Mouse (Mus musculus) midbrain, embryonic 15.5 days (tissue): ENCODE measurements at regions not wholly inside any gene's neighbourhood (a gene's known extent, or its start where the extent isn't known, plus 50 kb on each side); places are given as distances from the start of the nearest gene placed in this dataset.

Source experiments
- ATAC-seq: fragments of 200-750 bp; cut with Nextera tagmentation; replicated peaks from 2 replicates; pipeline ENCODE4 v1.8.0; 2017; ENCODE audit warnings: moderate TSS enrichment
- H3K27ac ChIP-seq: fragments of 300-500 bp; sonication (generic); 2 replicates; pipeline ENCODE4 v1.5.1; 2015; ENCODE audit warnings: mild to moderate bottlenecking, inconsistent platforms
- H3K27me3 ChIP-seq: fragments of 300-500 bp; sonication (generic); replicated peaks from 2 replicates; pipeline ENCODE4 v1.6.1; 2015; ENCODE audit warnings: inconsistent platforms
- H3K36me3 ChIP-seq: fragments of 300-500 bp; sonication (generic); replicated peaks from 2 replicates; pipeline ENCODE4 v1.6.1; 2015; ENCODE audit warnings: inconsistent platforms
- H3K4me1 ChIP-seq: fragments of 300-500 bp; sonication (generic); 2 replicates; pipeline ENCODE4 v1.6.1; 2015; ENCODE audit warnings: inconsistent platforms
- H3K4me2 ChIP-seq: fragments of 300-500 bp; sonication (generic); 2 replicates; pipeline ENCODE4 v1.6.1; 2015; ENCODE audit warnings: inconsistent platforms, mild to moderate bottlenecking, moderate library complexity
- H3K4me3 ChIP-seq: fragments of 300-500 bp; sonication (generic); 2 replicates; pipeline ENCODE4 v1.5.1; 2015; ENCODE audit warnings: mild to moderate bottlenecking, inconsistent platforms
- H3K9ac ChIP-seq: fragments of 300-500 bp; sonication (generic); 2 replicates; pipeline ENCODE4 v1.6.1; 2015; ENCODE audit warnings: mild to moderate bottlenecking, inconsistent platforms
- H3K9me3 ChIP-seq: fragments of 300-500 bp; sonication (generic); 2 replicates; pipeline ENCODE4 v1.6.1; 2016; ENCODE audit warnings: inconsistent platforms
- WGBS: fragments of 180-500 bp; shearing (Covaris S2); methylation state at CpG from one replicate; pipeline ENCODE4 v1.1.7; 2015; ENCODE audit warnings: mixed read lengths; 5-methylcytosine and 5-hydroxymethylcytosine counted together

DNA sequence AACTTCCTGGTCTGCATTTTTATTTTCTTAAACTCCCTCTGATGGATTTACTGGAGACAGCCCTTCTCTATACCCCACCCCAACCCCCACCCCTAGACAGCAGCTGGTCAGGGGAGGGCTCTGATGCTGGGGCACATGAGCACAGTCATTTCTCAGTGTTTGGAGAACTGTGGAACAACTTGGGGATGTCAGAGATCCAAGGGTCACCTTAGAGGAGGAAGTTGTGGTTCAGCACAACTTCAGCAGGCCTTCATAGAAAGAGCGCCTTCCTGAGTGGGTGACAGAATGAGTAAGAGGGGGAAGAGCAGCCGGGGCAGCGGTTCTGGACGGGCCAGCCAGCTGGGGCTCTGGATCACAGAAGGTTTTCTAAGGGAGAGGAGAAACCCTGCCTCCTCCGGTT is 298.2 kb upstream of the Stt3b start:
- H3K4me3 ChIP-seq = no peak overlapping the region
- no peaks in the 10 kb centered on the region for H3K27me3 ChIP-seq
- no peak overlapping the region for H3K9ac ChIP-seq
- no peaks in the 10 kb centered on the region for H3K9me3 ChIP-seq
- no peak for ATAC-seq
- WGBS = 90% methylated on average over 5 of the region's 5 CpGs
- no peak overlapping the region for H3K27ac ChIP-seq
- peaks cover 11% of the 10 kb centered on the region for H3K4me1 ChIP-seq
- H3K36me3 ChIP-seq = no peaks in the 10 kb centered on the region
- no peak overlapping the region for H3K4me2 ChIP-seq

DNA sequence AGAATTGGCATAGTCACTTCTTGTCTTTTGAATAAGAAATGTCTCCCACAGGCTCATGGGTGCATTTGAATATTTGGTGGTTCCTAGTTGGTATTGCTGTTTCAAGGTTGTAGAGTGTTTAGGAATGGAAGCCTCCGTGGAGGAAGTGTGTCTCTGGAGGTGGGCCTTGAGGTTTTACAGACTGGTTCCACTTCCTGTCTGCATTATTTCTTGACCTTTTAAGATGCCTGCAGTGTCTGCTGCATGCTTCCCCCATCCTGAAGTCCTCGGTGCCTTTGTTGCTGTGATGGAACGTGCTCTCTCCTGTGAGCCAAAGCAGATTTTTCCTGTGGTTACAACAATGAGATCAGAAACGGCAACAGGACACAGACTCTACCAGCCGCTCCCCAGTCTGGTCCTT is 299.4 kb upstream of the Gadl1 start:
- 85% methylated on average over 5 of the region's 5 CpGs for WGBS
- peaks cover 7% of the 10 kb centered on the region for H3K4me1 ChIP-seq

DNA sequence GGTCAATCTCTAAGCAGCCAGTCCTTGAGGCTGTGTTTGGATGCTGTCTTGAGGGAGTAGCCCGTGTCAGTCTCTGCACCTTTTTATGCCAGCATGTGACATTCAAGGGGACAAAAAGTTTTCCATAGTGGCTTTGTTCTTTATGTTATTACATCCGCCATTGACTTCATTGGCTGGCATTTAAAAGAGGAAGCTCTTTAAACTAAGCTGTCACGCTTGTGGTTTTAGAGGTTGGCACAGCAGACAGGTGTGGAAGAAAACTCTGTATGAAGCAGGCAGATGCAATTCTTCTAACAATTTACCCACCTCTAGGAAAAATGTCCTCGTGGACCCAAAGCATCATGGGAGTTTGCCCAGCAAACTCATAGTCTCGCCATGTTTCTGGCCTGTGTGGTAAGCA is 297.5 kb upstream of the Gadl1 start:
- no peaks in the 10 kb centered on the region for H3K9me3 ChIP-seq
- no peaks in the 10 kb centered on the region for H3K27me3 ChIP-seq
- H3K4me2 ChIP-seq = no peak overlapping the region
- WGBS = 87% methylated on average over 5 of the region's 5 CpGs
- no peaks in the 10 kb centered on the region for H3K4me1 ChIP-seq
- H3K9ac ChIP-seq = no peak overlapping the region
- no peak overlapping the region for H3K4me3 ChIP-seq
- H3K27ac ChIP-seq = no peak overlapping the region
- no peak for ATAC-seq
- H3K36me3 ChIP-seq = no peaks in the 10 kb centered on the region

More for the DNA sequence above, 299.4 kb upstream of the Gadl1 start:
- ATAC-seq = no peak
- no peaks in the 10 kb centered on the region for H3K36me3 ChIP-seq
- H3K4me3 ChIP-seq = no peak overlapping the region
- H3K9ac ChIP-seq = no peak overlapping the region
- no peaks in the 10 kb centered on the region for H3K27me3 ChIP-seq
- no peaks in the 10 kb centered on the region for H3K9me3 ChIP-seq
- no peak overlapping the region for H3K27ac ChIP-seq
- H3K4me2 ChIP-seq = no peak overlapping the region

DNA sequence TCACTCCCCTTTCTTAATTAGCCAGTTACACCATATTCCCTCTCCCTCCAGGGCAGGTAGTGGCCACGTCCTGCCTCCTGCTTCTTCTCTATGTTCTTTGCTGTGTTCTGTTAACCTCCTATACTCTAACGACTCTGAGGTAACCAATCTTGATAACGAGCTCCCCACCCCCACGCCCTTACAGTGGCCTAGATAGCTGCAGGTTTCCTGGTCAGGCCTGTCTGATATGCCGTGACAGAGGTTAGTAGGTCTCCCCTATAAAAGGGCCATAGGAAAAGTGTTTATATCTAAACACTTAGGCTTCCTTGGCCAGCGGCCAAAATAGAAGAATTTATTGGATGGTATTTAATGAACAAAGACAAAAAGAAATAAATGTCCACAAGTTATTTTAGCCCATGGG is 296.3 kb upstream of the Gadl1 start:
- no peak overlapping the region for H3K4me2 ChIP-seq
- H3K27ac ChIP-seq = no peak overlapping the region

DNA sequence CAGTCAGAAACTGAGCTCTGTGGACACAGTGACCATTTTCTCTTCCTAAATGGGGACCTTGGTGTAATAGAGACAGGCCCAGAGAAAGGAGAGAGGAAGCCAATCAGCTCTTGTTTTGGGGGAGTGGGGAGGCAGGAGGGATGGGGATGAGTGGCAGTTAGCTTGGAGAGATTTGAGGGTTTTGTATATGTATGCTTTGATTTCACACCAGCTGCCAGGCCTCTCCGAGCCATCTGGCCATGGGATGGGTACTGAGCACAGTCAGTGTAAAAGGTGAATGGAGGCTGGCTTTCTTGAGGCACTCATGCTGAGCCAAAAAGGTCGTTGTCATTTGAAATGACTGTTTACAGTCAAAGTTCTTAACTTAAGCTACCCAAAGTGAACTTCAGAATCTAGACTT is 295.2 kb upstream of the Gadl1 start:
- H3K4me1 ChIP-seq = no peaks in the 10 kb centered on the region
- H3K27ac ChIP-seq = no peak overlapping the region
- no peak for ATAC-seq
- no peaks in the 10 kb centered on the region for H3K9me3 ChIP-seq
- H3K4me2 ChIP-seq = no peak overlapping the region
- H3K4me3 ChIP-seq = no peak overlapping the region
- H3K9ac ChIP-seq = no peak overlapping the region
- H3K36me3 ChIP-seq = no peaks in the 10 kb centered on the region
- 63% methylated on average over 2 of the region's 2 CpGs for WGBS
- no peaks in the 10 kb centered on the region for H3K27me3 ChIP-seq

More for the DNA sequence above, 296.3 kb upstream of the Gadl1 start:
- Histone ChIP-seq H3K4me3 (no peak overlapping the region), H3K9ac (no peak overlapping the region), H3K9me3 (no peaks in the 10 kb centered on the region), H3K27me3 (no peaks in the 10 kb centered on the region), H3K4me1 (no peaks in the 10 kb centered on the region), H3K36me3 (no peaks in the 10 kb centered on the region)
- ATAC-seq = no peak
- WGBS = 77% methylated on average over 6 of the region's 6 CpGs

DNA sequence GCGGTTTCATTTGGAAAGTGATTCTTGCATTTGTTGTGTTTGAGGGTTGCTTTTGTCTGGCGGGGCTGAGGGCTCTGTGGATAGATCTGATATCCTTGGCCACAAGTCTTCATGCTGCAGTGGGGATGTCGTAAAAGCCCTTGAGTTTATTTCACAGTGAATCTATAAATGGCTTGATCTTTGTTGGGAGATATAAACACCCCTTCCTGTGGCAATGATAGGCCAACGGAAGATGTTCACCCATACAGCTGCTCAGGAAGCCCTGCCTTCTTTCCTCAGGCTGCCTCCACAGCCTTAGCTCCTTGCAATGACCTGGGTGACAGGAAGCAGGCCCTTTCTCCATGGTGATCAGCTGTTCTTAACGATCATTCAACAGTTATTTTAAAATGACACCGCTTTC is 291.3 kb upstream of the Gadl1 start:
- Histone ChIP-seq H3K4me3 (no peak overlapping the region), H3K36me3 (no peaks in the 10 kb centered on the region), H3K9ac (no peak overlapping the region), H3K27me3 (no peaks in the 10 kb centered on the region), H3K4me2 (no peak overlapping the region), H3K4me1 (no peaks in the 10 kb centered on the region), H3K27ac (no peak overlapping the region), H3K9me3 (no peaks in the 10 kb centered on the region)
- 77% methylated on average over 6 of the region's 6 CpGs for WGBS
- ATAC-seq = no peak

DNA sequence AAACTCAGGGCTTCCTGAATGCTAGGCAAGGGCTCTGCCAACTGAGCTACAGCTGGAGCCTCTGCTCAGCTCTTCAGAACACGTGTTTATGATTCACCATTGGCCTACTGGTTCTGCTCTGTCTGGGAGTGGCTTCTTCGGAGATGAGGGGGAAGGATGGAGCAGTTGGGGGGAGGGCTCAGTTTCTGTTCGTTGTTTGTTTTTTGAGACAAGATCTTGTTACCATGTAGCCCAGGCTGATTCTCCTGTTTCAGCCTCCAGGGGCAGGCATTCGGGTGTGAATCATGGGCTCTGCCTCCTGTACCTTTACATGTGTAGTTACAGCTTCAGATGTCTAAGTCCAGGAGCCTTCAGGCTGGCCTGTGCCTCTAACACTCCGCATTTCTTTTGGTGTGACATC is 285.3 kb upstream of the Gadl1 start:
- Histone ChIP-seq H3K4me1 (no peaks in the 10 kb centered on the region), H3K27me3 (no peaks in the 10 kb centered on the region), H3K4me3 (no peak overlapping the region), H3K9me3 (no peaks in the 10 kb centered on the region), H3K9ac (no peak overlapping the region), H3K36me3 (no peaks in the 10 kb centered on the region), H3K4me2 (no peak overlapping the region), H3K27ac (no peak overlapping the region)
- WGBS = 69% methylated on average over 5 of the region's 5 CpGs
- no peak for ATAC-seq

DNA sequence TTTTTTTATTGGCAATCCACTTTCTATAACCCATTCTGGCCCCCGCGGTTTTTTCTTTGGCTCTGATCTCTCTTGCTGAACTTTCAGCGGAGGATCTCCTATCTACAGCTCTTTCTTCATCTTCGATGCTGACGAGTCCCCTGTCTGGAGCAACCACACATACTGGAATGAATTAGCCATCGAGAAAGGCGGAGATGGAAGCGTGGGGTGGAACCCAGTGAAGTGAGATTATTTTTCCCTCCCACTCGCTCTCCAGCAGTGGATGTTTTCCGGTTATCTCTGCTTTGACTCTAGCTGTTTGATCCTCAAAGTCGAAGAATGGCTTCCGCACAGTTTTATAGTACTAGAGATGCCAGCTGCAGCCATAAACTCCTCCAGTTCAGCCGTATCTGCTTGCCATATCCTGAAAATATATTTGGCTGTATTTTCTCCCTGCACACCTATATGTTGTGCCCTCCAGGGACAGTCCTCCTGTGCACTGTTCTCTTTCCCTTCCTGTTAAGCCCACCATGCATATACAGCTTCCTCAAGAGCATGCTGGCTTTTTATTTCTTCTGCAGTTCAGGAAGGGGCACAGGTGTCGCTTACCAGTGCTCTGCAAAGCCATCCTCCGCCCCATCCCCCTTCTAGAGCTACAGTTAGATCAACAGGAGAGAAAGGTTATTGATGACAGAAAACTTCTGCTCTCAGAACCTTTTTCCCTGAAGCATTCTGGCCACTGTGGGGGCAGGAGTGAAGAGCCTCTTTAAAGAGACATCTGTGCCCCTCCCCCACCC is 284.3 kb upstream of the Gadl1 start:
- 80% methylated on average over 15 of the region's 15 CpGs for WGBS

DNA sequence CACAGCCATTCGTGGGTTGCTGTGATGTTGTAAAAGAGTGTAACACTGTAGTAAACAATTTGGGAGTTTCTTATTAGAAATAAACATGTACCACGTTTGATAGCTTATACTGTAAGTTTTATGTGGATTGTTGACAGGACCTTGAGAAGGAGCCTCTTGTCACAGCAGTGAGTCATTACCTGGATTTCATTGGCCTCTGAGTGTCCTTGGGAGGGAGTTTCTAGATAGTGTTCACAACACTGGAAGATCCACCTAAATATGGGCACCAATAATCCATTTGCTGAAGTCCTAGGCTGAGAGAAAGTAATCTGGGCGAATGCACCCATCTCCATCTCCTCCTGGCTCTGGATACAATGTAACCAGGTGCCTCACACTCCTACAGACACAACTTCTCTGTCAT is 281.7 kb upstream of the Gadl1 start:
- Histone ChIP-seq H3K9ac (no peak overlapping the region), H3K4me1 (no peaks in the 10 kb centered on the region), H3K36me3 (no peaks in the 10 kb centered on the region), H3K4me2 (no peak overlapping the region), H3K27me3 (no peaks in the 10 kb centered on the region), H3K4me3 (no peak overlapping the region), H3K27ac (no peak overlapping the region), H3K9me3 (no peaks in the 10 kb centered on the region)
- ATAC-seq = no peak
- 84% methylated on average over 3 of the region's 3 CpGs for WGBS

More for the DNA sequence above, 284.3 kb upstream of the Gadl1 start:
- Histone ChIP-seq H3K36me3 (no peaks in the 10 kb centered on the region), H3K9me3 (no peaks in the 10 kb centered on the region), H3K9ac (no peak overlapping the region), H3K27me3 (no peaks in the 10 kb centered on the region), H3K4me1 (no peaks in the 10 kb centered on the region), H3K27ac (no peak overlapping the region), H3K4me2 (no peak overlapping the region), H3K4me3 (no peak overlapping the region)
- no peak for ATAC-seq

DNA sequence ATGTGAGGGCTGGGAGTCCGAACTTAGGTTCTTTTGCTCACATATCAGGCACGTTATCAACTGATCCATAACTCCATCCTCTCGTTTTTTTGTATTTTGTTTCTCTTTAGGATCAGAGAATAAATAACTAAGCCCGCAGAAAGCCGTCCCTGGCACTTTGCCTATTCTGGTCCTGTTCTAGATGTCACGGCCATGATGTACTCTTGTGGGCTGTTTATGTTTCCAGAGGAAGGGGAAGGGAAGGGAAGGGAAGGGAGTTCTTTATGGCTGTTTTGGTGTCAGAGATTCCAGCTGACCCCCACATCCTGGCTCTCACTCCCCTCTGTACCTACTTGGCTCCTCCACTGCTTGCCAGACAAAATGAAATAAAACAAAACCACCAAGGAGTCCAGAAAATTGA is 272.1 kb upstream of the Gadl1 start:
- Histone ChIP-seq H3K27me3 (no peaks in the 10 kb centered on the region), H3K27ac (no peak overlapping the region), H3K4me3 (no peak overlapping the region), H3K9me3 (no peaks in the 10 kb centered on the region), H3K4me1 (no peaks in the 10 kb centered on the region), H3K9ac (no peak overlapping the region), H3K4me2 (no peak overlapping the region), H3K36me3 (no peaks in the 10 kb centered on the region)
- ATAC-seq = no peak
- 87% methylated on average over 6 of the region's 6 CpGs for WGBS

DNA sequence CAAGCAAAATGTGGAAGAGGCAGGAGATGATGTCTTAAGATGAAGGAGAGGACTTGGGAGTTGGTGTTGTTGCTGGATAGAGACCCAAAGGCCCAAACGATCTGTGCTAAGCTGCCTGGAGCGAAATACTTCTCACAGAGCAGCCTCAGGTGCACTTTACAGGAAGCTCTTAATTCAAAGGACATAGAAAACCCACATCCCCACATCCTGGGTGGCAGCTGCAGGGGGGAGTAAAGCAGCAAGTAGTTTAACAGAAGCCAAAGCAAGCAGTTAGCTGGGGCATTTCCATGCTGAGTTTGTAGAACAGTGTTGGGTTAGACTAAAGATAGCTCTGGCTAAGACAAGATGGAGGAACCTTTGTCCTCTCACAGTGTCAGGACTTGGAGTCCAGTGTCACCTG is 268.5 kb upstream of the Gadl1 start:
- Histone ChIP-seq H3K36me3 (no peaks in the 10 kb centered on the region), H3K4me3 (no peak overlapping the region), H3K9ac (no peak overlapping the region), H3K4me2 (no peak overlapping the region), H3K4me1 (no peaks in the 10 kb centered on the region; the same call in 1 of the 2 replicates), H3K27ac (no peak overlapping the region), H3K27me3 (no peaks in the 10 kb centered on the region), H3K9me3 (no peaks in the 10 kb centered on the region)
- no peak for ATAC-seq
- WGBS = 93% methylated on average over 2 of the region's 2 CpGs

DNA sequence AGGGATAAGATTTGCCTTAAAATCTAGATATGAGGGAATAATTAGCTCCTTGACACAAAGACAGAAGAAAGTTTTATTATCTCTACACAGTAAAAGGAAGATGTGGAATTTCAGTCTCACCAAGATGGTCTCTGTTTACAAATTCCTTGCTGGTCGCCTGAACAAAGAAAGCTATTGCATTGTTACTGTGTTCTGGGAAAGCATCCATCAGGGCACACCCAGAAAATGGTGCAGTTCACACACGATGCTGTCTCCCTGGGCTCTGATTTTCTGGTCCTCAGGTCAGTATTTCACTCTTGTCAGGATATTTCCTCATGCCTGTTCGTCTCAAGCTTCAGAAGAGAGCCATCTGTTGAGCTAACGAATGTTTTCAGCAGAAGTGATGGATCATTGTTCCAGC is 267.2 kb upstream of the Gadl1 start:
- no peak overlapping the region for H3K4me3 ChIP-seq
- no peak overlapping the region for H3K4me2 ChIP-seq
- H3K9me3 ChIP-seq = no peaks in the 10 kb centered on the region
- no peaks in the 10 kb centered on the region for H3K36me3 ChIP-seq
- peaks cover 4% of the 10 kb centered on the region; the same call in 1 of the 2 replicates for H3K4me1 ChIP-seq
- H3K27me3 ChIP-seq = no peaks in the 10 kb centered on the region
- no peak overlapping the region for H3K9ac ChIP-seq
- no peak overlapping the region for H3K27ac ChIP-seq
- WGBS = 52% methylated on average over 4 of the region's 4 CpGs
- ATAC-seq = no peak

DNA sequence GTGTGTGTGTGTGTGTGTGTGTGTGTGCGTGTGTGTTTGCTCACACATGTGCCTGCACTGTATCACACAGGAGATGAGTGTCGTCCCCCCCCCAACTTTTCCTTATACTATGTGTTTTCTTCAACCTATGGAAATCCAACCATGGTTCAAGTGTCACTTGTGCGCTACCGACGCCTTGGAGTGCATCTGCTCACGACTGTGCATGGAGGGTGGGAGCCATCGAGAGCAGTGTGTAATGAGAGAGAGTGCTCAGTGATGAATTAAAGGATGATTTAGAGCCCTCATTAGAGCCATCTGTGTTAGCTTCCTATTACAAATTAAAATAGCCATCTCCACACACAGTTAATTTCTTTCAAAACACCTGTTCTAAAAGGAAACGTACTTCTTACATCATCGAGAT is 264.3 kb upstream of the Gadl1 start:
- Histone ChIP-seq H3K4me1 (peaks cover 4% of the 10 kb centered on the region; the same call in 1 of the 2 replicates), H3K27me3 (no peaks in the 10 kb centered on the region), H3K9me3 (no peaks in the 10 kb centered on the region), H3K4me3 (no peak overlapping the region), H3K4me2 (no peak overlapping the region), H3K9ac (no peak overlapping the region), H3K27ac (no peak overlapping the region), H3K36me3 (no peaks in the 10 kb centered on the region)
- WGBS = 81% methylated on average over 9 of the region's 9 CpGs
- ATAC-seq = no peak
